Mouse (Mus musculus): ENCODE results near the gene Pik3r6.

Gene Pik3r6

DNA sequence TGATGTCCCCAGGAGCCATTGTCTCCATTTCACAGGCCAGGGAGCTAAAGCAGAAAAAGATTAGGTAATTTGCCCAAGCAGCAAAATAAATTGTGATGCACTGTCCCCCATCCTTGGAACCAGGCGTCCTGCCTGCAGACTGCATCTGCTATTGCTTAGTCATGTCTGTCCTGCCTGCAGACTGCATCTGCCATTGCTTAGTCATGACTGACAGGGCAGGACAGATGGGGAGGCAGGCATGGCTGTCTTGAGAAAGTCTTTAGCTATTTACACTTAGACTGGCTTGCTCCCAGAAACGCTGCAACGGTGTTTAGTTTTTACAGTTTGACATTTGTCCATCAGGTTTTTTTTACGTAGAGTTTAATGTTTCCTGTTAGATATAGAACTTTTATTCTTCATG lies 33.6 kb downstream of the Pik3r6 start:
- DNase-seq, result no peak

DNA sequence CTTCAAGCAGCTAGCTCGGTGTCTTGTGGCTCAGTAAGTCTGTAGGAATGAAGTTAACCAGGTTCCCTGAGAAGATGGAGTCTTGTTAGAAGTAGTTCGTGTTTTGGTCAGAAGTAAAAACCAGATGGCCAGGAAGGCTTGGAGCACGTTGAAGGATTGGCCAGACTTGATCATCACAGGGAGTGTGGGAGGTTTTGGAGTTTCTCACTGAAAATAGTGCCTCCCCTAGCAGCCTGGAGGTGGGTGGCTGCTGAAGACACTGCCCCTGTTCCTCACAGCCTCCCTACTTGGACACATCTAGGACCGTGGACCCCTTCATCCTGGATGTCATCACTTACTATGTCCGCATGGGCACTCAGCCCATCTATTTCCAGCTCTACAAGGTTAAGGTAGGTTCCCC lies 36.8 kb downstream of the Pik3r6 start:
- DNase-seq, result no peak

DNA sequence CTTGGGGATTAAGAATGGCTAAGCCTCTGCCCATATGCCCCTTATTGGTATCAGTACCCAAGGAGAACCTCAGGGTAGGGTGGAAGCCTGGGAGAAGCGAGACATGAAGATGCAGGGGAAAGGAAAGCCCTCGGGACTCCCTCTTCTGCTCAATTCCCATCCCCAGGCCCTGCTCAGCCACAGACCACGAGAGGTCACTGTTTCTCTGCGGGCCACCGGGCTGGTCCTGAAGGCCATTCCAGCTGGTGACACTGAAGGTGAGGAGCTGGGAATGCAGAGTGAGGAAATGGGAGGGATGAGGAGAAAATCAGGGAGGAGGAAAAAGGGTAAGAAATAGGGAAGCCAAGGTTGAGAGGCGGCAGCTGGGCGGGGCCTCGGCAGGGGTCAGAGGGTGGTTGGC lies 41.7 kb downstream of the Pik3r6 start:
- no peak for DNase-seq

DNA sequence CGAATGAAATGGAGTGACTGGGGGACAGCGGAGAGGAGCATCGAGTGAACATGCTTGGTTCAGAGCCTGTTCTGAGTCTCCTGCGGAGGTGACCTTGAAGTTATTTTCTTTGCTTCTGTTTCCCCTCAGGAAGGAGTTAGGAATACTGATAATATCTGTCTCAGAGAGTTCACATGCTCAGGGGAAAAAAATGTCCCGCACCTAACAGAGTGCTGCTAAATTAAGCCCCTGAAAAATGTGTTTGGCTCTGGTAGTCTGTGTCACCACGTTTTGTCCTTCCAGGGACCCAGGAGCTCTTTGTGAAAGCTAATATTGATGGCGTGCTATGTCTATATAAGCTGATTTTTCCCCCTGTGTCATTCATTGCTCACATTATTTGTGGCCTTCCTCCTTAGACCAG lies 42.4 kb downstream of the Pik3r6 start:
- DNase-seq, result no peak

DNA sequence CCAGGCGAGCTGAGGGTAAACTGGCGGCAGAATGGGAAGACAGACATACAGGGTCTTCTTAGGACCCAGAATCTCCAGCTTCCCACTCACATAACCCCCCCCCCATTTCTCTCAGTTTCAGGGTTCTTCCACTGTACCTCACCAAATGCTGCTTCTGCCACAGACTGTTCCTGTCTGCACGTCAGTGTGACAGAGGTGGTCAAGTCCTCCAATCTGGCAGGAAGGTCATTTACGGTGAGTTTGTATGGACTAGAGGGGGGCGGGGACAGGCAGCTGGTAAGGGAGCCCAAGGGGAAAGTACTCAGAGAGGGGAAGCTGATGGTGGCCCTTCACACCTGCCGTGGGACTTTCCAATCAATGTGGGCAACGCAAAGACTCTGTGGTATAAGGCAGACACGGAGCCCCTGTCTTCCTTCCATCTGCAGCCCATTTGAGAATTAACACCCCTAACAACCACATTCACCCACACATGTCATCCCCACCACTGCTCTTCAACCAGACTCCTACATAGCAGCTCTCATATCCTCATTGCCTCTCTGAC lies 42.9 kb downstream of the Pik3r6 start:
- DNase-seq, result no peak

DNA sequence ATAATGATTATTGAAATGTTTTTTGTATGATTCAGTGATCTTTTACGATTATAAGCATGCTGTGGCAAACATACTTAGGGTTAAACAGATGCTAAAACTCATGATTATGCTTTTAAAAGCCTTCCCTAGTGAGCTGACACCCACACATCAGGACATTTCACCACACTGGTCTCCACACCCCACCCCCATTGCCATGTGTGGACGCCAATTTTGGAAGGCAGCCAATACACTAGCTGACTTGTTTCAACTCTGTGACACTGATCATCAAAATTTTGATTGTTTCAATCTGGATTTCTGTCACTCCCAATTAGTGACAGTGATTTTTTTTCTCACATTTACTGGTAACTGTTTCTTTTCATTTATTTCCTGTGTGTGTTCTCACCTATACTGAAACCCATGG lies 44.7 kb downstream of the Pik3r6 start:
- DNase-seq, result no peak

DNA sequence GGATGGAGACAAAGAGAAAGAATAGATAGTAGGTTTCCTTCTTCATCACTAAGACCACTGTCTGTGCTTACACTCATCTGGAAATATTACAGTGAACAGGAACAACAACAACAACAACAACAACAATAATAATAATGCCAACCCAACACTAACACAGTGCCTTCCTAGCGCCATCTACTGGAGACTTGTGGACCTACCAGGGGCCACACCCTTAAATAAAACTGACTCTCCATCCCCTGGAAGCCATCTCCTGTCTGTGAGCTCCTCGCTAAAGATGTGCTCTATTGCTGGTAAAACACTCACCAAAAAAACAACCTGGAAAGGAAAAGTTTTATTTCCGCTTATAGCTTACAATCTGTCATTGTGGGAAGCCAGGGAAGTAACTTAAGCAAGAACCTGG lies 46.8 kb downstream of the Pik3r6 start:
- no peak for DNase-seq

DNA sequence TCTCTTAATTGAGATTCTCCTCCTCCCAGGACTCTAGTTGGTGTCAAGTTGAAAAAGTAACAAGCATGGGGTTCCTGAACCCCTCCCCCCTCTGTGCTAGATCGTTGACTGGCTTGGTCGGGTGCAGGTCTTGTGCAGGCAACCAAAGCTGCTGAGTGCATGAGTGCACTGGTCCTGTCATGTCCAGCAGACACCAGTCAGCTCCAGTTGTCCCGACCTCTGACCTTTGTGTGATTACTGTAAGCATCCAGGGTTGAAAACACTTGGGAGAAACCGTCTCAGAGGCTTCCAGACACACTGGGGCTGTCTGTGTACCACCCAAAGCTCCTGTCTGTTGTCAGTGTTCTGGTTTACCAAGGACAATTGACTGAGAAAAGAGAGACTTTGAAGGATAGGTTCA lies 47.5 kb downstream of the Pik3r6 start:
- no peak for DNase-seq

DNA sequence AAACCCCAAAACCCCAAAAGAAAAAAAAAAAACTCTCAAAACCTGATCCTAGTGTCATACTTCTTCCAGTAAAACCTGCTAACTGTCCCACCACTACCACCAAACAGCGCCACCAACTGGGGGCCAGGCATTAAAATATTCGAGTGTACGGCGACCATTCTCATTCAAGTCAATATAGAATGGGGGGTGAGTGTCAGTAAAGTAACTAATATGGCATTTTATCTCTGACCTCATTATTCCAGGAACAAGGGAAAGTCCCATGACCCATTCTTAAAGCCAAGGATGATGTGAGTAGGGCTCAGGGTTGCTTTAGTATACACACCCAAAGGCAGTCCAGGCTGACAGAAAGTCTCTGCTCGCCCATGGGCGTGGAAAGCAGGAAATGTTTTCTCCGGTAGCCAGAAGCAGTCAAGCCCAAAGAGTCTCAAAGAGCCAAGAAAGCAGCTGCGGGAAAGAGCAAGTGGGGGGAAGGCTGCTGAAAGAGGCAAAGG lies 51.2 kb downstream of the Pik3r6 start:
- DNase-seq, result peak in 1 of 2 experiments; percentile 42

DNA sequence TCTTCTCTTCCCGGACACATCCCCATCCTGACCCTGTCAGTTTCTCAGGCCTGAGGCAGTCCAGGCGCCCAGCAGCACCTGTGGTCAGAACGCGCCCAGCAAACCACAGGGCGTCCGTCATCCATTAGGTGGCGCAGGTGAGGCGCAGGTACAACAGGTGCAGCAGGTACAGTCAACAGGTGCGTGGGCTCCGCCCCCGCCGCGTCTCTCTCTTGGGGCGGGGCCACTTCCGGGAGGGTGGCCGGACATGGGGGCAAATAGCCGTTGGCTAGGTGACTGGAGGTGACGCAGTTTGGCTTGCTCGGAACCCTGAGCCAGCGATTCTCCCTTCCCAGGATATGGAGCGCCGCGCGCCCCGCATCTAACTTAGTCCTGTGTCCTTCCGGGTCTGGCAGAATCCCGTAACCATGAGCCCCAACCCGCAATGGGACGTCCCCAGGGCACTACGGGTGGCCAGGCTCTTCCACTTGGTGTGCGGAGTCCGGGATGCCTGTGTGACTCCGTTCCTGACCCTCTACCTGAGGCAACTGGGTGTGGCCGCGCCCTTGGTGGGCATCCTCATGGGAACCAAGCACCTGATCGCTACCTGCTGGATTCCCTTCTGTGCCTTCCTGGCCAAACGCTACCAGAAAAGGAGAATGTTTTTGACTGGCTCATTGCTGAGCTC lies 53.2 kb downstream of the Pik3r6 start, which contains the start of gene Mfsd6l:
Gene Mfsd6l (plus strand): TSS at position 269 of the 667 bp plus-strand sequence.
- DNase-seq, result no peak

DNA sequence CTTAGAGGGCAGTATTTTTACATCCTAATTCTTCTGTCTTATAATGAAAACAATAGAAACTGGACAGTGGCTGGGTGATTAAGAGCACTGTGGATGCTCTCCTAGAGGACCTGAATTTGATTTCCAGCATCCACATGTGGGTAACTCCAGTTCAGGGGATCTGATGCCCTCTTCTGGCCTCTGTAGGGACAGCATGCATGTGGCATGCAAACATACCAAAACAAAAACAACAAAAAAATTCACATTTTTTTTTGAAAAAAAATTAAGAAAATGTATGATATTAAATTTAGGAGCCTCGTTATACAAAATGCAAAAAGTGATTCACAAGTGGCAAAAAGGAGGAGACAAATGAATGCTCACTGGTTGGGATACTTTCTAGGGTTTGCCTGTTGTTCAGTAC lies 56.7 kb downstream of the Pik3r6 start:
- DNase-seq, result no peak

DNA sequence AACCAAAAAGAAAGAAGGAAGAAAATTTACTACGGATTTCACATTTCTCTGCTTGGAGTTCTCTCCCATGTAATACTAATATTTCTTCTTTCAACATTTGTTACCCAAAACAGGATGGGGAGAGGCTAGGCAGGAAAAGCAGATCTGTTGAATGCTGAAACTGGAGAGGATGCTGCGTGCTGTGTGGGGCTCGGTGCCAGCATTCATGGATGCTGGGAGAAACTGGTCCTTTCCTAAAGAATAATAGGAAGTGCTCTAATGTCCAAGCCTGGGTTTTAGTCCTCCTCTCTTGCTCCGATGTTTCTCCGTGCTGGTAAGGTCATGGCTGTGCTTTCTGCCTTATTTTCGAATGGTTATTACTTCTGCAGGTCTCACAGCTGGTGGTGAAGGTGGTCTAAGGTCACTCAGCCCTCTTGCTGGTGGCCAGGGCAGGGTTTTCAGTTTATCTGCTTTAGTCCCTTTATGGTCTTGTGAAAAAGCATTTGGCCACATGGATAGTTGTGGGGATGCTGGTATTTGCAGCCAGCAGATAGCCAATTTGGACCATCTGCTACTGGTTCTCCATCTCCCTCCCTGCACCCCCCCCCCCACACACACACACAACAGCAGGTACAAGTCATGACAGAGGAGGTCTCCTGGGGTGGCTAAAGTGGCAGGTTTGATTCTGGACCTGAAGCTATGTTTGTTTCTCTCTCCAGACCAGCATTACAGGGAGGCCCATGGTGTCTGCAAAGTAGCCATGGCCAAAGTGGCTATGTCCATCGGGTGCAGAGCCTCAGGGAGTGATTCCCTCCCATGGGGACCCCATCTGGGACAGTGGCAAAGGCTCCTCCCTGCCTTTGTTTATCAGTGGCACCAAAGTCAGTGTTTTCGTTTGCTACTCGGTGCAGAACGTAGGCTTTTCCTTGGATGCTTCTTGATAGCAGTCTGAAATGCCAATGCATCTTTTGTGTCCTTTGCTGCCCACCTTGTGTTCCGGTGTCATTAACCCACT lies 59.4 kb downstream of the Pik3r6 start:
- DNase-seq, result no peak

DNA sequence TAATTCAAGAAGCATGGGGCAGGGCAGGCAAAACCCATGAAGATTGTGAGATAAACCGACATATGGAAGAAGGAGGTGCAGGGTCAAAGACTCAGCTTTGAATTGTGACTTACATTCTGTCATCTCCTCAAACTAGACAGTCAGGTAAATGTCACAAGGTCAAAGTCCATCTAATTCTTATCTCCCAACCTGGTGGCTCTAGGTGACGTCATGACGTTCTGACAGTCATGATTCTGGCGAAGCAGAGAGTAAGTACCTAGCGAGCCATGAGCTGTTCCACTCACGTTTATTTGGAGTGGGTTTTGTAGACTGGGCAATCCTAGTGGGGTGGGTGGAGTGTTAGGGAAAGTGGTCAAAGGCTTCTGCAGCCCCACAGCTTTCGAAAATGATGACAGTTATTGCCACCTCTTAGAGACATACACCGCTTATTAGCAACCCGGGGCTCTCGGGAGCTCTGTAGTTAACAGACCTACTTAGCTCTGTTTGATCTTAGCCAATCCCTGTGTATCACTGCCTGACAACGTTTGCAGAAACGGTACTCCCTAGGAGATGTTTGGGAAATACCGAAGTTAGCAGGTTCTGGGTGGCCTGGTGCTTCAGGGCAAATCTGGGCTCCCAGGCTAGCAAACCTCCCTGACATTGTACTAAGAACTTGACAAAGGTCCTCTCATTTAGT lies 61.7 kb downstream of the Pik3r6 start:
- DNase-seq, result no peak

DNA sequence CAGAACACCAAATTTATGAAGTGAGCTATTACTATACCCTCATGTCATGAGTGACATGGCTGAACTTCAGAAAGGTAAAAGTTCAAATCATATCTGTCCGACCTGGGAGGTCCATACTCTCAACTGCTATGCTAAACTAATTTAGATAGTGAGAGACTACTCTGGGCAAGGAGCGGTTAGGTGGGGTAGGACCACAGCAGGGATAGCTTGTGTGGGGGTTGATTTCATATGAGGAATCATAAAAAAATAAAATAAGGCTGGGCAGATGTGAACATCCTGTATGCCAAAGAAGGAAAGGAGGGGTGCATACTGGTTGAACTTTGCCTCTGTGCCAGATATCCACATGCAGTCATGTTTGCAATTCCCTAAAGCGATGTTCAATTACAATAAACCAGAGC lies 62.2 kb downstream of the Pik3r6 start:
- no peak for DNase-seq

DNA sequence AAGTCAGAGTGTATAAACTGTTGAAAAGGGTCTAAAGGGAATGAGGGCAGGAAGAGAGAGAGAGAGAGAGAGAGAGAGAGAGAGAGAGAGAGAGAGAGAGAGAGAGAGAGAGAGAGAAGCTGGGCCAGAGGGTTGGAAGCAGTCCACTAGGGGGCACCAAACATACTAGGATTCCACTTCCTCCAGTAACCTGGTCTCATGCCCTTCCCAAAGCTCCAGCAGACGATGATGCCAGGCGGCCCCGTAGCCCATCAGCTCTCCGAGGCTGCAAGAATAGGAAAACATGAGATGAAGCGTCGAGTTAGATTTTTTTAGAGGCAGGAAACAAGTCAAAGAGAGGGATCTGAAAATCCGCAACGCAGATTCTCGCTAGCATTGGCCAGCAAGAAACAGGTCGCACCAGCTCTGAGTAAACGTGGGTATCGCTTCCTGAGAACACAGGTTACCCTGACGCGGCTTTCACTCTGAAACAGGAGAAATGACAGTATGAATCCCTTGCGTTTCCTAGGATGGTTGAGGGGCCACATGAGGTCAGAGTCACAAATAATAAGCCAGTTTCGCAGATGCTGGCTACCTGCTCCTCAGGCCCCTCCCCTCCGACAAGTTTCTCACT lies 63.7 kb downstream of the Pik3r6 start:
- DNase-seq, result no peak

DNA sequence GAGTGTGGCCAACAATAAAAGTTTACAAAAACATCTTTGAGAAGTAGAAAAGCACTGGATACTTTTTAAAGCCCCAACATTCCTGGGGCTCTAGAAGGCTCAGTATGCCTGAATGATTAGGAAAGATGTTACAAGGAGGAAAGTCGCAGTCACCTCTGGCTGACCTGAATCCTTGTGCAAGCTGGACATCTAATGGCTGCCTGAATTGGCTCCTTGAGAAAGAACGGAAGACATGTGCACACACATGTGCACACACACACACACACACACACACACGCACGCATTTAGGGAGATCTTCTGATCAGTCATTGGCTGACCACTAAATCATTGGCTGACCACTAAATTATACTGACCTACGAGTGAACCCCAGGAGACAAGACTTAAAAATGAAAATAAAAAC lies 68.0 kb downstream of the Pik3r6 start:
- no peak for DNase-seq

DNA sequence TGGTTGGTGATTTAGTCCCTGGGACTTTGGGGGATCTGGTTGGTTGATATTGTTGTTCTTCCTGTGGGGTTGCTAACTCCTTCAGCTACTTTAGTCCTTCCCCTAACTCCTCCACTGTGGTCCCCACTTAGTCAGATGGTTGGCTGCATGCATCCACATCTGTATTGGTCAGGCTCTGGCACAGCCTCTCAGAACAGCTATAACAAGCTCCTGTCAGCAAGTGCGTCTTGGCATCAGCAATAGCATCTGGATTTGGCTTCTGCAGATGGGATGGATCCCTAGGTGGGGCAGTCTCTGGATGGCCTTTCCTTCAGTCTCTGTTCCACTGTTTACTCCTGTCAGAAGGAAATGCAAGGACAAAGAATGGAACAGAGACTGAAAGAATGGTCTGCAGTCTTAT lies 74.3 kb downstream of the Pik3r6 start:
- DNase-seq, result no peak

DNA sequence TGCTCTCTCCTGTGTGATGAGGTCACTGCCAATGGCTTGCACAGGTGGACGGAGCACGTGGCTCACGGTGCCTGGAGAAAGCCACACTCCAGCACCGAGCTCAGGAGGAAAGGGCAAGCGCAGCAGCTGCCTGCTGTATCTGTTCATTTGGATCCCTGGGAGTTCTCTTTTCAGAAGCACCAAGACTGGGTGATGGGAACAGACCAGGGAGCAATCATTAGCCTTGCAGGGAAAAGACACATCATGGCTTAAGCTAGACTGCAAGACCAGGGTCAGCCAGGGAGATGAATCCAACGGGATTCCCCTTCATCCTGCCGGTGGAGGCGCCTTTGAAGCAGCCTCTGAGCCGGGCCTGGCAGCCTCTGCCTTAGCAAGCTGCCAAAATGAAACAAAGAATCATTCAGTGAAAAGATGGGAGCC lies 76.7 kb downstream of the Pik3r6 start:
- DNase-seq, result no peak

DNA sequence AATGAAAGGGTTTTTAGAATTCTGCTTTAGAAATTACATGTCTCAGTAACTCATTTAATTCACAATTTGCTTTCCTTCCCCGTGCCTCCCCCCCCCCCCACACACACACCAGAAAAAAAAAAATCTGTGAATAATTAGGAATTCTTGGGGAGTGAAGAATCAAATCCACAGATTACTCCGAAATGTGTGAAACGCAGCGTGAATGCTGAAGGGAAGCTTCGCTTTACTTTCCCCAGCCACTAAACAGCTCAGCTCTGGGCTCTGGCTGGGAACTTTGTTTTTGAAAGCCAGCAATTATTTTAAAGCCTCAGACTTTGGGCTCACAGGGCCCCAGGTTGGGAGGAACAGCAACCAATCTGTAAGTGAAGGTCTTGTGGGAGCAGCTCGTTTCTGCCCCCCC lies 77.7 kb downstream of the Pik3r6 start:
- DNase-seq, result no peak

DNA sequence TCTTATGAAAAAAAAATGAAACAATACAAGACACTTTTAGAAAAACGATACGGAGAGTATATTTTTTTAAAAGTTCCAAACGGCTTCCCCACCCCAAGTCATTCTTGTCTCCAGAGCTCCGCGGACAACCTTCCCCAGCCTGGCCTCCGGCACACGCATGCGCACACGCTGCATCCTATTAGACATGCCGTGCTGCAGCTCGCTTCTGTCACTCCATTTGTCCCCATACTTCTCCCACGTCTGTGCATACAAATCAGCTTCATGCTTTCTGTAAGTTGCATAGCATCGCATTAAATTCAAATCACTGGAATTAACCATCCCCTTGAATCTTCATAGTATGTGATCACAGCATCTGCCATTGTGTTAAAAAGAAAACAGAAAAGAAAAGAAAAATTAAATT lies 80.4 kb downstream of the Pik3r6 start:
- no peak for DNase-seq

DNA sequence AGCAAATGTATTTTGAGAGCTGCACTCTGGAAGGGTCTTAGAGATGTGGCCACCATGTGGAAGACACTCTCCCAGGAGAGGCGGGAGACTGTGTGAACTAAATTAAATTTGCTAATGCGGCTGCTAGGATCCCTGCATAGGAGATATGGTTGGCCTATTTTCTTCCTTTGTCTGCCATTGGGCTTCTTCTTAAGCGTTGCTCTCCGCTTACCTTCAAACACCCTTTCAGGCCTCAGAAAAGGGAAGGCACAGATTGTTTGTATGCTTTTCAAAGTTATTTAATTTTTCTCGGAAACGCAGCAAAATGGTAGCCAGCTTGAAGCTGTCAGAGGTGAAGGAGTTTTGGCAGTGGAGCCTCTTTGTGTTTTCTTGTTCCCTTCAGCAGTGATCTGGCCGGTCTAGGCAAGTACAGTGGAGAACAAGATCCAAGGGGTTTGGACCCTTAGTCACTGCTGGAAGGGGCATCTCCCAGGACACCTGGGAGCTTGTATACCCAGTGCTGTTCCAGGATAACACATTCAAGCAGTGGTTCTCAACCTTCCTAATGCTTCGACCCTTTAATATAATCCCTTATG lies 81.2 kb downstream of the Pik3r6 start:
- DNase-seq, result no peak

DNA sequence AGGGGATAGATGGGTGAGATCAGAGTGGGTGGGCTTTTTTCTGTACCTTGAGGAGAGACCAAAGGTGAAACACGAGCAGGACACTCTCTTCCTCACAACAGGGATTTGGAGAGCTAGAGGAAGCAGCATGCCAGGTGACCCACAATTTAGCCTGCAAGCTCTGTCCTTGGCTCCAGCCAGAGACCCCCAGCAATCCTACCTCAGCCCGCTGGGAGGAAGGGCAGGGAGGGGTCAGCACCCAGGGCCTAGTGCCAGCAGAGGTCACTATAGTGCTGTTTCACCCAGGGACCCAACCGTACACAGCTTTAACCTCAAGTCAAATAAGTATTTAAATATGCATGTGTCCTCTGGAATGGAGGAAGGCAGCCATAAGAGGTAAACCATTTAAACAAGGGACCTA lies 83.1 kb downstream of the Pik3r6 start:
- no peak for DNase-seq
